3 mouse cellular contexts compared by ENCODE assay signal in the genomic region with DNA sequence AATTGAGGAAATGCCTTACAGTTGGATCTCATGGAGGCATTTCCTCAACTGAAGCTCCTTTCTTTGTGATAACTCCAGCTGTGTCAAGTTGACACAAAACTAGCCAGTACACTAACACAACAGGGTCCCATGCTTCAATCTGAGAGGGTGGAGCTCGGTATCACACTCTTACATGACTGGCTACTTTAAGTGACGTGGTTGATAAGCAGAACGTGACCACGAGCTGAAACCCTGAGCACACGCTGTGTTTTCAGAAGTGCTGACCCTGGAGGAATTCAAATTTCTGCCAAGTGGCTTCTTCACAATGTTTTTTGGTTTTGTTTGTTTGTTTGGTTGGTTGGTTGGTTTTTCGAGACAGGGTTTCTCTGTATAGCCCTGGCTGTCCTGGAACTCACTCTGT. TPM values are rescaled to one million over a fixed set of nuclear protein-coding genes. Genes with fewer than 3 reads are reported as not detected.
"Had no signal": no experiment of that assay in that cellular context is flagged by ENCODE, and none has a peak within 500 bp of the region (broad histone marks: within the 10 kb centered on the region; RNA-seq: fewer than 3 reads in every experiment).

No protein-coding gene starts in this region.

RNA-seq across cellular contexts. Expression of gene Rhbg, which starts 13.5 kb away (rescaled TPM):
- total RNA-seq: neutrophil, adult 5-6 weeks had no signal

RNA-seq across cellular contexts. Expression of gene Gm38392, which starts 19.0 kb away (rescaled TPM):
- total RNA-seq: neutrophil, adult 5-6 weeks had no signal
- polyA plus RNA-seq: small intestine, adult 2 months; spleen, adult 2 months had no signal
